Mouse (Mus musculus) adrenal gland (tissue): ENCODE results near the gene Tex14.
"Not testable (repeated sequence)": the region's sequence is repeated elsewhere in the genome, so short reads cannot be mapped to it uniquely, and the experiment has no call there.

Experiments
- intact Hi-C: fragments of 180-260 bp; cut with DNase I; formaldehyde crosslinking; loops from one replicate; pipeline ENCODE4 v1.15.1; 2025

Tex14 gene

GRCm38 (mm10) chr11:87446159-87446558 is 41.3 kb downstream of the Tex14 start:
- intact Hi-C loops, result no loop called here

- intact Hi-C loops, result no loop called here
Measured at GRCm38 (mm10) chr11:87447429-87447828, 42.6 kb downstream of the Tex14 start.

DNA sequence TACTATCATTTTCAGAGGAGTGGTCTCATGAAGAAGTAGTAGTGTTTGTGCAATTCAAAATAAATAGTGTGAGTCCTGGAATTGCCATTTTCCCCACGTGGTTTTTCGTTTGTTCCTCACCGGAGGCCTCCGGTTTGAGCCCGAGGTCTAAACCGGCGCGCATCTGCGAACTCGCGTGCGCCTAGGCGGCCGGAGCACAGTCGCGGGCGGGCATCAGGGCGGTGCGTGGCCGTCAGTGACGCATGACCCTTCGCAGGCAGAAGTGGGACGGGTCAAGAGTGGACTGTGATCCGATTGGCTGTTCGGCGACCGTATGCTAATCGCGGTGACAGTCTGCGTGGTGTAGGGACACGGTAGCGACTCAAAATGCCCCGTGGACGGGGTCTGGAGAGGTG is 43.2 kb downstream of the Tex14 start:
- intact Hi-C loops, result not testable (repeated sequence)

GRCm38 (mm10) chr11:87448476-87449199 is 43.8 kb downstream of the Tex14 start:
- intact Hi-C loops, result not testable (repeated sequence)

DNA sequence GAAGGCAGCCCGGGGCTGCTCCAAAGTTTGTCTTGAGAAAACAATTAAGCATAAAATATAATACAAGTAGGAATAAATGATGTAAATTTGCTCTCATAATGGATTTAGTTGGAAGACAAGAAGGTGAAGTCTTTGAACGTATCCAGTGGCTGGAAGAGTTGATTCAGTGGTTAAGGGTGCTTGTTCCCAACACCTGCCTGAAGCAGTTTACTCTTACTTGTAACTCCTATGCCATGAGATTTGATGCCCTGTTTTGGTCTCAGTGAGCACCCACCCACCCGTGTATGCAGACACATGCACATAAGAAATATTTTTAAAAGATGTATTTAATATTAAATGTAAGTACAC is 44.3 kb downstream of the Tex14 start:
- intact Hi-C loops, result no loop called here

- intact Hi-C loops, result not testable (repeated sequence)
Measured at GRCm38 (mm10) chr11:87449847-87450246, 45.0 kb downstream of the Tex14 start.

DNA sequence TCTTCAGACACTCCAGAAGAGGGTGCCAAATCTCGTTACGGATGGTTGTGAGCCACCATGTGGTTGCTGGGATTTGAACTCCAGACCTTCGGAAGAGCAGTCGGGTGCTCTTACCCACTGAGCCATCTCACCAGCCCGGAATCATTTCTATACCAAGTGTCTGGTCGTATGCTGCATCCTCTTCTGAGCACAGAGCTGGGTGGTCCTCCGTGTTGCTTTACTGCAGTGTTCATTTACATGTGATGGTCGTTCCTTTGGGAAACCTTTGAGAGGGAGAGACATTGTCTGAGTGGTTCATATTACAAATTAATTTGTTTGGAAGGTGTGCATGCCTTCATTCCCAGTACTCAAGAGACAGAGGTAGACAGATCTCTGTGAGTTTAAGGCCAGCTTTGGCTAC is 47.9 kb downstream of the Tex14 start:
- intact Hi-C loops, result not testable (repeated sequence)

DNA sequence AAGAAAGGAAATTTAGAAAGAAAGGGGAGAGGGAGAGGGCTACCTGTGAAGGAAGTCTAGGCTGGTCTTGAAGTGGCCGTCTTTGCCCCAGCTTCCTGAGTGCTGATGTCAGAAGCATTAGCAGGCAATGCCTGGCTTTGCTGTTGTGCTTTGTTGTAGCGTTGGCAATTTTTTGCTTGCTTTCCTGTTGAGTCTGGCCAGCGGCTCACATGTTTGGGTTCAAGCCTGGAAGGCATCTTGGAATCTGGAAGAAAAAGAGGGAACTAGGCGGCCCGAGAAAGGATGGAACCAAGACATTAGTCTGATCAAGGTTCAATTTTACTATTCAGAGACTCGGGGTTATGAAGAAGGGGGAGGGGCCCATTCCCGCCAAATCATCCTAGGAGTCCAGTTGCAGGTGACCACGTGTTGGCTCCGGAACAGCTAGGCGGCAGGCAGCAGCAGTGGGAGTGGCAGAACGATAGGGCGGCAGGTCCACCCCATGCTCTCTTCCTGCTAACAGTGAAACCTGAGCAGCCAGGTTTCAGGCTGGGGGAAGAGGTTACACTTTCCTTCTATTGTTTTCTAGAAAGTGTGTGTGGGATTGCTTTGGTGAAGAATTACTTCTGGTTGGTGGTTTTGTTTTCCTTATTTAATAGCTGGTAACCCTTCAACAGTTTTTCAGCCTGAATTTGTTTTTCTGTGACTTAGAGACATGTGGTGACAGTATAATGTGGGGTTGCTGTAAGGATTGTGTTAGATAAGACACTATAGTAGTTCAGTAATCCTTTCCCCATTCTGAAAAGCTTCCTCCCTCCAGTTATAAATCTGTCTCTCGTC is 48.6 kb downstream of the Tex14 start:
- intact Hi-C loops, result no loop called here

GRCm38 (mm10) chr11:87454035-87454690 is 49.3 kb downstream of the Tex14 start:
- intact Hi-C loops, result no loop called here

DNA sequence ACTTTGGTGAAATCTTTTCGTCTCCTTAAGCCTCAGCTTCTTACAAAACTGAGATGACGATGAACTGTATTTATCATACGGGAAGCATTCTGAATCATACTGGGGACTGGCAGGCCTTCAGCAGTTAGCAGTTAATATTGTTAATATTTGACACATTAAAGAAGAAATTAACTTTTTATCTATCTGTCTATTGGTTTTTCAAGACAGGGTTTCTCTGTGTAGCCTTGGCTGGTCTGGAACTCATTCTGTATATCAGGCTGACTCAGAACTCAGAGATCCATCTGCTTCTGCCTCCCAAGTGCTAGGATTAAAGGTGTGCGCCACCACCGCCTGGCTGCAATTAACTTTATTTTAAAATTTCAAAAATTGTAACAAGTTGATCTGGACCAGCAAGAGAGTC is 50.7 kb downstream of the Tex14 start:
- intact Hi-C loops, result no loop called here

DNA sequence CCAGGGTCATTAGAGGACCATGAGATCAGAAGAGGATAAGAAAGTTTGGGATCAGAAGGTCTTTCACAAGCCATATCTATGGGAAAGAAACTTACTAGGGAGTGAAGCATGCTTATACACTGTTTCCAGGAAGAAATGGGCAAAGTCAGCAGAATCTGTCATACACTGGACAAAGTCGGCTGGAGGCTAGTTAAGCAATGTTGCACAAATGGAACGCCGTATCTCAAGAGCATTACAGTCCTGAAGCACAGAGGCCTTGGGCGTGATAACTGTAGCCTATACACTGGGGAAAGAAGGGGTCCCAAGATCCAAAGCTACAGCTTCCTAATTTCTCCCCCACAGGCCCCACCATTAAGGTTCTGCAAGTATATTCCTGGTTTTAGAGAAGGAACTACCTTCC is 51.1 kb downstream of the Tex14 start:
- intact Hi-C loops, result no loop called here

- intact Hi-C loops, result loop anchor here (5.0 kb wide), 1 partner anchor 33 kb away; no protein-coding TSS in a partner anchor
Measured at GRCm38 (mm10) chr11:87460566-87460965, 55.7 kb downstream of the Tex14 start.

GRCm38 (mm10) chr11:87461780-87462460 is 57.1 kb downstream of the Tex14 start:
- intact Hi-C loops, result loop anchor here (5.0 kb wide), 1 partner anchor 35 kb away; no protein-coding TSS in a partner anchor

DNA sequence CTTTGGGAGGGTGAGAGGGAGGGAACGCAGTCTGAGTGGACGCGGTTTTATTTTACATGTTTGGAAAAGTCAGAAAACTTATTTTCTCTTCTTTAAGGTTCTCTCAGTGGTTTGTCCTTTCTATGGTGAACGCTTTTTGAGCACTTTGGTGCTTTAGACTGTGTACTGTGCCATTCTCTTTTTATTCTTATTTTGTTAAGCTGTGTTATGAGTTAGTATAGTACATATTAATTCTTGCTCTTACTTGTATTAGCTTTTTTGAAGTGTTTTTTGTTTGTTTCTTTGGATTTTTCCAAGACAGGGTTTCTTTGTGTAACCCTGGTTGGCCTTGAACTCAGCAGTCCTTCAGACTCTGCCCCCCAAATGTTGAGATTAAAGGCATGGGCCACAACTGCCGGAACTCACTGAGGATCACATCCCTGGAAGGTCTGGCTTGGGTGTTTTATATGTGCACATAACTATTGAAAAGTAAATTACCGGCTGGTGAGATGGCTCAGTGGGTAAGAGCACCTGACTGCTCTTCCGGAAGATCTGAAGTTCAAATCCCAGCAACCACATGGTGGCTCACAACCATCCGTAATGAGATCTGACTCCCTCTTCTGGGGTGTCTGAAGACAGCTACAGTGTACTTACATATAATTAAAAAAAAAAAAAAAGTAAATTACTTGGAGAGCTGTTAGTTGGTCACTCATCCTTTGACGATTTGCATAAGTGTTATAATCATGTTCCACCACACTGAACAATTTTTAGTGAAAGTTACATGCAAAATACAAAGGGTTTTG is 57.8 kb downstream of the Tex14 start:
- intact Hi-C loops, result loop anchor here (5.0 kb wide), 1 partner anchor 35 kb away; no protein-coding TSS in a partner anchor

DNA sequence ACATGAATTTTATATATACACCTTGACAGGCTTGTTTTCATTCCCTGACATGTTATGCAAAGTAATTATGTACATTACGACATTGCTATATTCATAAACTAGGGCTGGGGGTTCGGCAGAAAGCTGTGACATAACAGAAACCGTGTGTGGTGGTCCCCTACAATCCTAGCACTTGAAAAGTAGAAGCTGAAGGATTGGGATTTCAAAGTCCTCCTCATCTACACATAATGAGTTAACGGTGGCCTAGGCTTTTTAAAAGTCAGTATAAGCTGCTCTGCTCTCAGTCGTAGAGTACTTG is 58.3 kb downstream of the Tex14 start:
- intact Hi-C loops, result loop anchor here (5.0 kb wide), 1 partner anchor 36 kb away; no protein-coding TSS in a partner anchor

DNA sequence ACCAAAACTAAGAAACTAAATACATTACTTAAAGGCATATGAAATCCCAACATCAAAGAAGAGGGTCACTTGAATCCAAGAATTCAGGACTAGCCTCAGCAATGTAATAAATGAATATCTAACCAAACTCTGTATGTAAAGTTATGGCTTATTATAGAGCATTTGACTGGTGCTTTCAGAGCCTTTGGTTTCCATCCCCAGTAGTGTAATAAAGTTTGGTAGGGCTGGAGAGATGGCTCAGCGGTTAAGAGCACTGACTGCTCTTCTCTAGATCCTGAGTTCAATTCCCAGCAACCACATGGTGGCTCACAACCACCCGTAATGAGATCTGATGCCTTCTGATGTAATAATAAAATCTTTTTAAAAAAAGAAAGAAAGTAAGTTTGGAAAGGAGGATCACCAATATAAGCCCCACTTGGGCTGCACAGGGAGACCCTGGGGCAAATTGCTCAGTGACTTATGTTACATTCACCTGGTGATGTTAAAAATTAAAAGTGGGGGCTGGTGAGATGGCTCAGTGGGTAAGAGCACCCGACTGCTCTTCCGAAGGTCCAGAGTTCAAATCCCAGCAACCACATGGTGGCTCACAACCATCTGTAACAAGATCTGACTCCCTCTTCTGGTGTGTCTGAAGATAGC is 59.0 kb downstream of the Tex14 start:
- intact Hi-C loops, result loop anchor here (5.0 kb wide), 1 partner anchor 37 kb away; no protein-coding TSS in a partner anchor

DNA sequence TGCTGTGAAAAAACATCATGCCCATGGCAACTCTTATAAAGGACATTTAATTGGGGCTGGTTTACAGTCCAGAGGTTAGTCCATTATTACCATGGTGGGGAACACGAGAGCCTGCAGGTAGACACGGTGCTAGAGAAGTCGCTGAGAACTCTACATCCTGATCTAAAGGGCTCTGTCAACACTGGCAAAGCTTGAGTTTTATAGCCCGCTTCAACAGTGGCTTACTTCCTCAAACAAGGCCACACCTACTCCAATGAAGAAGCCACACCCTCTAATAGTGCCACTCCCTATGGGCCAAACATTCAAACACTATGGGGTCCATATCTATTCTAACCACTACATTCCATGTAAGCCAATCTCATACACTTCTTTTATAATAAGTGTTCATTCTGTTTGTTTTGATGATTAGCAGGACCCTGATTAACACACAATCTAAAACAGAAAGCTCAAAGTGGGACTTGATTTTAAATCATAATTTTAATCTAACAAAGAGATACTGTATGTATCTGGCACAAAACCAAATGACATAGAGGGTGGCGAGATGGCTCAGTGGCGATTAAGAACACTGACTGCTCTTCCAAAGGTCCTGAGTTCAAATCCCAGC is 61.2 kb downstream of the Tex14 start:
- intact Hi-C loops, result no loop called here

- intact Hi-C loops, result no loop called here
Measured at GRCm38 (mm10) chr11:87467491-87468277, 62.8 kb downstream of the Tex14 start.

DNA sequence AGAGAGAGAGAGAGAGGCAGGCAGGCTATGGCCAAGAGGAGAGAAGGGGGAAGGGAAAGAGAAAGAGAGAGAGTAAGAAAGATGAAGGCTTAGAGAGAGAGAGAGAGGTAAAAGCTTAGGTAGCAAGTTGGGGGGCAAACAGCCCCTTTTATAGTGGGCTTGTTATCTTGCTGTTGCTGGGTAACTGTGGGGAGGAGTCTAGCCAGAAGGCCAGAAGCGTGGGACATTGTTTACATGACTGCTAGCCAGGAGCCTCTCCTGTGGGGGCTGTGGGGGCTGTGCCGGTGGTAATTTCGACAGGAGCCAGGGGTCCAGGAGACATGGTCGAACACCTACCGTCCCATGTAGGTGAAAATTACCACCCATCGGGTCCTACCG is 63.4 kb downstream of the Tex14 start:
- intact Hi-C loops, result no loop called here
